Mouse (Mus musculus) heart, postnatal 0 days (tissue): Measurements from ENCODE around the gene Gm20721. TPM values are rescaled to one million over a fixed set of nuclear protein-coding genes. Genes with fewer than 3 reads are reported as not detected.
A peak's percentile ranks its signal among the peaks of the same experiment; 100 is the strongest.
"Not testable (repeated sequence)": the region's sequence is repeated elsewhere in the genome, so short reads cannot be mapped to it uniquely, and the experiment has no call there.

Experiments used
- ATAC-seq: fragments of 200-750 bp; cut with Nextera tagmentation; 2 replicates; pipeline ENCODE4 v1.8.0; 2017; ENCODE audit warnings: low read depth, moderate number of reproducible peaks, moderate library complexity; ENCODE audit not compliant: insufficient read depth
- DNase-seq: peaks from one replicate; pipeline ENCODE4 v3.0.0-alpha.2; 2016; ENCODE audit warnings: low spot score
- H3K27ac ChIP-seq: fragments of 300-500 bp; sonication (generic); 2 replicates; pipeline ENCODE4 v1.5.1; 2014; ENCODE audit warnings: low read depth, mild to moderate bottlenecking
- H3K27me3 ChIP-seq: fragments of 300-500 bp; sonication (generic); 2 replicates; pipeline ENCODE4 v1.6.1; 2014; ENCODE audit warnings: low read length, mixed read lengths; ENCODE audit not compliant: control insufficient read depth, insufficient read depth
- H3K36me3 ChIP-seq: fragments of 300-500 bp; sonication (generic); replicated peaks from 2 replicates; pipeline ENCODE4 v1.6.1; 2014; ENCODE audit warnings: low read length, mixed read lengths; ENCODE audit not compliant: control insufficient read depth, insufficient read depth
- H3K4me1 ChIP-seq: fragments of 300-500 bp; sonication (generic); 2 replicates; pipeline ENCODE4 v1.6.1; 2014; ENCODE audit warnings: antibody characterized with exemption; ENCODE audit not compliant: control insufficient read depth, insufficient read depth
- H3K4me2 ChIP-seq: fragments of 300-500 bp; sonication (generic); 2 replicates; pipeline ENCODE4 v1.6.1; 2014; ENCODE audit warnings: low read depth, mild to moderate bottlenecking, low read length, moderate library complexity
- H3K4me3 ChIP-seq: fragments of 300-500 bp; sonication (generic); 2 replicates; pipeline ENCODE4 v1.5.1; 2014; ENCODE audit warnings: low read depth, low read length
- H3K9ac ChIP-seq: fragments of 300-500 bp; sonication (generic); replicated peaks from 2 replicates; pipeline ENCODE4 v1.6.1; 2014; ENCODE audit warnings: low read depth, low read length, mixed read lengths
- H3K9me3 ChIP-seq: fragments of 300-500 bp; sonication (generic); replicated peaks from 2 replicates; pipeline ENCODE4 v1.6.1; 2016; ENCODE audit warnings: low read length; ENCODE audit not compliant: control insufficient read depth
- CTCF ChIP-seq: IDR thresholded peaks from 2 replicates; pipeline ENCODE4 v1.5.1; 2016; ENCODE audit warnings: antibody characterized with exemption, control low read depth, low read depth
- EP300 ChIP-seq: IDR thresholded peaks from 2 replicates; pipeline ENCODE4 v1.6.1; 2016; ENCODE audit warnings: antibody characterized with exemption, low read depth
- WGBS: fragments of 180-500 bp; shearing (Covaris S2); extraction: QIAGEN DNeasy Blood & Tissue Kit; methylation state at CpG from one replicate; pipeline ENCODE4 v1.1.7; 2014; 5-methylcytosine and 5-hydroxymethylcytosine counted together
- polyA plus RNA-seq: library from polyadenylated mRNA; unstranded; fragments of >200 nt; fragmentation: Nextera tagmentation; extraction: Ambion mirVana; gene quantifications from 2 replicates; pipeline ENCODE4 v1.2.1, GENCODE M21; 2015
- total RNA-seq: library from RNA; depleted of rRNA; stranded (reverse); fragments of >200 nt; gene quantifications from 2 replicates; pipeline ENCODE4 v1.2.3, GENCODE M21; 2014; ENCODE audit warnings: low replicate concordance

The Gm20721 gene
- total and polyA plus RNA-seq, 2 experiments from 2014 or later: 11.3 TPM; not detected in 1

DNA sequence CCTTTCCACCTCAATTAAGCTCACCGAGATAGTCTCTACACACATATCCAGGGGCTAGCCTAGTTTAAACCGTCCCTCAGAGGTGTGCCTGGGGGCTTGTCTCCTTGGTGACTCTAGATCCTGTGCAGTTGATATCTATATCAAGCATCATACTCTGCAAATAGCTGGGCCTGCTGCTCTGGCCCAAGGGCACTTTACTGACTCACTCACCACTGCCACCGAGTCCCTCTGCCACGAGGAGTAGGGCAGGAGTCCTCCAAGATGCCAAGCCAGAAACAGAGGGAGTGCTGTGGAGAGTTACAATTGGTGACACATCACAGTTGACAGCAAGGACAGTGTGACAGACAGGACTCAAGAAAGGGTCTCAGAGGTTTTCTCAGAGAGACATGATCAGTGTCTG lies 13.1 kb upstream of the Gm20721 start:
- no peak for TF ChIP-seq CTCF
- no peak for TF ChIP-seq EP300
- no peaks in the 10 kb centered on the region for H3K27me3 ChIP-seq
- H3K9ac ChIP-seq: no peak overlapping the region
- H3K4me1 ChIP-seq: no peaks in the 10 kb centered on the region
- H3K27ac ChIP-seq: no peak overlapping the region
- no peak overlapping the region for H3K4me2 ChIP-seq
- 59% methylated on average over 4 of the region's 4 CpGs for WGBS
- DNase-seq (no peak), ATAC-seq (no peak)
- no peak overlapping the region for H3K4me3 ChIP-seq
- no peaks in the 10 kb centered on the region for H3K9me3 ChIP-seq
- H3K36me3 ChIP-seq: no peaks in the 10 kb centered on the region

- Histone ChIP-seq H3K27ac (no peak overlapping the region), H3K9me3 (no peaks in the 10 kb centered on the region), H3K4me1 (no peaks in the 10 kb centered on the region), H3K9ac (no peak overlapping the region), H3K4me2 (no peak overlapping the region), H3K36me3 (no peaks in the 10 kb centered on the region), H3K27me3 (no peaks in the 10 kb centered on the region), H3K4me3 (no peak overlapping the region)
- WGBS: 83% methylated on average over 4 of the region's 4 CpGs
- no peak for DNase-seq
- no peak for TF ChIP-seq CTCF
- TF ChIP-seq EP300: no peak
- no peak for ATAC-seq
Measured at GRCm38 (mm10) chr2:174358516-174358915, 12.0 kb upstream of the Gm20721 start.

GRCm38 (mm10) chr2:174346999-174347668 lies 622 bp upstream of the Gm20721 start:
- Histone ChIP-seq H3K4me1 (peaks cover 27% of the 10 kb centered on the region), H3K36me3 (peaks cover 36% of the 10 kb centered on the region)
- H3K4me3 ChIP-seq, H3K9me3 ChIP-seq, H3K27ac ChIP-seq, H3K9ac ChIP-seq, H3K27me3 ChIP-seq, H3K4me2 ChIP-seq, DNase-seq, ATAC-seq: not testable (repeated sequence)
- WGBS: 97% methylated on average over 2 of the region's 2 CpGs
- 0 out of 2 replicates have a peak, but pooled peaks have one; percentile 24 for TF ChIP-seq EP300

GRCm38 (mm10) chr2:174344996-174345395 lies 1.5 kb downstream of the Gm20721 start:
- no peak for DNase-seq
- Histone ChIP-seq H3K4me2 (0 out of 2 replicates have a peak overlapping the region, but pooled peaks have one; percentile 38), H3K27me3 (no peaks in the 10 kb centered on the region), H3K9me3 (no peaks in the 10 kb centered on the region), H3K4me1 (peaks cover 40% of the 10 kb centered on the region), H3K9ac (no peak overlapping the region), H3K27ac (peak overlapping the region; percentile 84), H3K36me3 (peaks cover 41% of the 10 kb centered on the region), H3K4me3 (no peak overlapping the region)
- ATAC-seq: no peak
- no peak for TF ChIP-seq CTCF
- TF ChIP-seq EP300: no peak
- WGBS: 87% methylated on average over 16 of the region's 16 CpGs

- no peaks in the 10 kb centered on the region for H3K9me3 ChIP-seq
- H3K27ac ChIP-seq: peak overlapping the region; percentile 84
- peak; percentile 96 for DNase-seq
- 4% methylated on average over 3 of the region's 3 CpGs for WGBS
- H3K9ac ChIP-seq: peak overlapping the region; percentile 14; the same call in 1 of the 2 replicates
- H3K36me3 ChIP-seq: peaks cover 41% of the 10 kb centered on the region
- peak overlapping the region; percentile 4; the same call in 1 of the 2 replicates for H3K4me3 ChIP-seq
- H3K4me1 ChIP-seq: peaks cover 46% of the 10 kb centered on the region
- peak; percentile 81 for TF ChIP-seq EP300
- TF ChIP-seq CTCF: no peak
- H3K4me2 ChIP-seq: peak overlapping the region; percentile 38
- no peaks in the 10 kb centered on the region for H3K27me3 ChIP-seq
- ATAC-seq: peak; percentile 90
Measured at GRCm38 (mm10) chr2:174344003-174344655, 2.4 kb downstream of the Gm20721 start.
